ENCODE assay signal across 17 mouse cellular contexts in genomic region chr12:24890158-24890557, GRCm38 (mm10). TPM values are rescaled to one million over a fixed set of nuclear protein-coding genes. Genes with fewer than 3 reads are reported as not detected.
DNase-seq lines count a peak whose midpoint lies in the region; ATAC-seq and TF ChIP-seq lines count a peak whose summit lies in the region.
"Had no signal": no experiment of that assay in that cellular context is flagged by ENCODE, and none has a peak within 500 bp of the region (broad histone marks: within the 10 kb centered on the region; RNA-seq: fewer than 3 reads in every experiment).

No protein-coding gene starts in this region.

- no peaks in the 10 kb centered on the region for H3K9me3 ChIP-seq in liver, embryonic 13.5 days (replicated peaks)
- no peaks in the 10 kb centered on the region for H3K9me3 ChIP-seq in stomach, postnatal 0 days (ENCODE audit: control insufficient read depth, low read length)
- H3K9me3 ChIP-seq: embryonic facial prominence, embryonic 12.5 days; forebrain, embryonic 12.5 days; midbrain, embryonic 15.5 days; neural tube, embryonic 12.5 days had no signal

- TF ChIP-seq CTCF in stomach, postnatal 0 days (IDR thresholded peaks at IDR 0.05; ENCODE audit: low read depth): no peak

- peak overlapping the region; percentile 53 for H3K4me2 ChIP-seq in liver, embryonic 13.5 days
- H3K4me2 ChIP-seq in stomach, postnatal 0 days (replicated peaks; ENCODE audit: low read depth): no peak overlapping the region
- H3K4me2 ChIP-seq: embryonic facial prominence, embryonic 12.5 days; forebrain, embryonic 12.5 days; midbrain, embryonic 15.5 days; neural tube, embryonic 12.5 days had no signal

- H3K27ac ChIP-seq in liver, embryonic 13.5 days: peak overlapping the region; percentile 99
- peak overlapping the region; percentile 86 for H3K27ac ChIP-seq in stomach, postnatal 0 days (replicated peaks)
- H3K27ac ChIP-seq: embryonic facial prominence, embryonic 12.5 days; forebrain, embryonic 12.5 days; heart, adult 2 months; midbrain, embryonic 15.5 days; neural tube, embryonic 12.5 days had no signal

- peak overlapping the region; percentile 8 for H3K4me3 ChIP-seq in liver, embryonic 13.5 days (replicated peaks)
- no peak overlapping the region for H3K4me3 ChIP-seq in stomach, postnatal 0 days (ENCODE audit: low read depth, low read length)
- H3K4me3 ChIP-seq: embryonic facial prominence, embryonic 12.5 days; forebrain, embryonic 12.5 days; heart, adult 2 months; midbrain, embryonic 15.5 days; neural tube, embryonic 12.5 days had no signal

- peak; percentile 34 for DNase-seq in heart, adult 11 months
- no peak for DNase-seq in heart, postnatal 36 days
- DNase-seq in spleen, postnatal 36 days (ENCODE audit: low spot score in 2 of 2): peak; percentile 35 to 66
- DNase-seq in spleen, postnatal 14 days (ENCODE audit: low spot score in 2 of 2): no peak
- DNase-seq in liver, embryonic 13.5 days: peak; percentile 28
- DNase-seq in stomach, postnatal 0 days (ENCODE audit: low spot score): peak; percentile 52
- DNase-seq in kidney, postnatal 25 days: no peak
- DNase-seq in adrenal gland, postnatal 10 days: no peak
- DNase-seq: cerebellum, postnatal 25 days; heart, adult 2 months; layer of hippocampus, postnatal 36 days; left cerebral cortex, postnatal 4 days; thymus, adult 18-20 months had no signal

- peaks cover 95% of the 10 kb centered on the region for H3K4me1 ChIP-seq in liver, embryonic 13.5 days (replicated peaks)
- no peaks in the 10 kb centered on the region; the same call in 1 of the 2 replicates for H3K4me1 ChIP-seq in stomach, postnatal 0 days (replicated peaks; ENCODE audit: control insufficient read depth, insufficient read depth)

- intact Hi-C loops in heart, postnatal 36 days (cut with DNase I): no loop called here

- no peaks in the 10 kb centered on the region for H3K36me3 ChIP-seq in liver, embryonic 13.5 days
- no peaks in the 10 kb centered on the region for H3K36me3 ChIP-seq in stomach, postnatal 0 days (ENCODE audit: control insufficient read depth, insufficient read depth, low read length)
- H3K36me3 ChIP-seq: midbrain, embryonic 15.5 days had no signal

- H3K27me3 ChIP-seq in liver, embryonic 13.5 days: no peaks in the 10 kb centered on the region
- H3K27me3 ChIP-seq in stomach, postnatal 0 days (ENCODE audit: control insufficient read depth, insufficient read depth, low read length): no peaks in the 10 kb centered on the region
- H3K27me3 ChIP-seq: embryonic facial prominence, embryonic 12.5 days; forebrain, embryonic 12.5 days; midbrain, embryonic 15.5 days; neural tube, embryonic 12.5 days had no signal

- no peak for TF ChIP-seq EP300 in stomach, postnatal 0 days (optimal IDR thresholded peaks at IDR 0.05)

- ATAC-seq in liver, embryonic 13.5 days (ENCODE audit: low read depth): 0 out of 2 replicates have a peak, but pooled peaks have one; percentile 13
- ATAC-seq in stomach, postnatal 0 days (ENCODE audit: low FRiP score, low TSS enrichment): 0 out of 2 replicates have a peak, but pooled peaks have one; percentile 25
- ATAC-seq: midbrain, embryonic 15.5 days had no signal

- peak overlapping the region; percentile 66 for H3K9ac ChIP-seq in liver, embryonic 13.5 days
- H3K9ac ChIP-seq in stomach, postnatal 0 days (ENCODE audit: low read length): no peak overlapping the region
- H3K9ac ChIP-seq: embryonic facial prominence, embryonic 12.5 days; forebrain, embryonic 12.5 days; midbrain, embryonic 15.5 days; neural tube, embryonic 12.5 days had no signal

- 37% methylated on average over 2 of the region's 2 CpGs for WGBS in liver, embryonic 13.5 days (ENCODE audit: insufficient replicate concordance)
- WGBS in stomach, postnatal 0 days: 78% methylated on average over 2 of the region's 2 CpGs

RNA-seq across cellular contexts. Expression of gene Mboat2, which starts 59.5 kb away (rescaled TPM):
- total RNA-seq in heart, postnatal 36 days (2021): 10 to 100 TPM in 1 of 2 experiments, 1 to 10 TPM in 1; 9.7 to 11.0 TPM
- 5.3 and 5.9 TPM in 2 replicates for polyA plus RNA-seq in liver, embryonic 13.5 days (2015; fragmentation: Nextera tagmentation; extraction: Ambion mirVana)
- 91.8 and 96.2 TPM in 2 replicates for polyA plus RNA-seq in stomach, postnatal 0 days (2015; fragmentation: Nextera tagmentation; extraction: Ambion mirVana)
- 10 to 100 TPM; 14.9 to 18.7 TPM for total RNA-seq in adrenal gland, postnatal 10 days (2021)

Comparison
In these comparisons a context has a peak if more than half of its experiments do, and no peak if none do; other contexts are left out.
1. DNase-seq: peak in heart, adult 11 months (single experiment), spleen, postnatal 36 days (2 of 2), liver, embryonic 13.5 days (single experiment) and stomach, postnatal 0 days (single experiment); none in heart, postnatal 36 days (0 of 2), spleen, postnatal 14 days (0 of 2), kidney, postnatal 25 days (0 of 2) and adrenal gland, postnatal 10 days (single experiment).